Mouse (Mus musculus) kidney, embryonic 14.5 days (tissue): Measurements from ENCODE around the gene Lonp2. TPM values are rescaled to one million over a fixed set of nuclear protein-coding genes. Genes with fewer than 3 reads are reported as not detected.

Source experiments
- microRNA-seq: library from miRNA; unstranded; fragments of <30 nt; microRNA quantifications from one replicate; pipeline ENCODE4, GENCODE M21; 2016
- polyA plus RNA-seq: library from polyadenylated mRNA; unstranded; fragments of >200 nt; fragmentation: Nextera tagmentation; extraction: Ambion mirVana; gene quantifications from 2 replicates; pipeline ENCODE4 v1.2.1, GENCODE M21; 2014

Gene Lonp2
- polyA plus RNA-seq, 1 experiment from 2014 or later = 54.8 TPM

Small RNA genes within 50 kb of the gene (microRNA-seq; reads per million reads assigned to microRNA genes)
- gene Gm44348 = not detected

Other genes with a start within 250 kb of the Lonp2 start
- gene Abcc12, start 43.4 kb upstream of the Lonp2 start, polyA plus RNA-seq = 0.08 and 0.11 TPM in 2 replicates
- gene Gm10638, start 121.7 kb downstream of the Lonp2 start, polyA plus RNA-seq = 5.6 and 6.7 TPM in 2 replicates
- gene Siah1a, start 121.9 kb downstream of the Lonp2 start, polyA plus RNA-seq = 50.3 and 54.0 TPM in 2 replicates